Mouse (Mus musculus): ENCODE results near the gene Slc44a5. TPM values are rescaled to one million over a fixed set of nuclear protein-coding genes. Genes with fewer than 3 reads are reported as not detected.

Slc44a5 gene
- polyA plus RNA-seq, 1 experiment, result 0.03 TPM

- Histone ChIP-seq H3K36me3 (ENCODE audit: control insufficient read depth, insufficient read depth, low read length) (no peaks in the 10 kb centered on the region), H3K27ac (ENCODE audit: insufficient read depth, low read depth, low read length) (no peak overlapping the region), H3K4me1 (ENCODE audit: control insufficient read depth, insufficient read depth, insufficient read length, low read length) (no peaks in the 10 kb centered on the region), H3K27me3 (ENCODE audit: control insufficient read depth, insufficient read depth, low read length) (no peaks in the 10 kb centered on the region), H3K4me3 (ENCODE audit: low read depth, low read length) (no peak overlapping the region)
- 65% methylated on average over 7 of the region's 7 CpGs for WGBS
- TF ChIP-seq CTCF (IDR thresholded peaks at IDR 0.05; ENCODE audit: extremely low read depth, insufficient read length, insufficient replicate concordance, low read depth, low read length) (no peak), POLR2A (IDR thresholded peaks at IDR 0.05; ENCODE audit: low read depth, low read length) (no peak)
These were observed 242.1 kb downstream of the Slc44a5 start for GRCm38 (mm10) chr3:154215309-154215708.

GRCm38 (mm10) chr3:154215779-154216178 lies 242.5 kb downstream of the Slc44a5 start:
- TF ChIP-seq POLR2A (IDR thresholded peaks at IDR 0.05; ENCODE audit: low read depth, low read length) (no peak), CTCF (IDR thresholded peaks at IDR 0.05; ENCODE audit: extremely low read depth, insufficient read length, insufficient replicate concordance, low read depth, low read length) (no peak)
- Histone ChIP-seq H3K27me3 (ENCODE audit: control insufficient read depth, insufficient read depth, low read length) (no peaks in the 10 kb centered on the region), H3K4me1 (ENCODE audit: control insufficient read depth, insufficient read depth, insufficient read length, low read length) (no peaks in the 10 kb centered on the region), H3K4me3 (ENCODE audit: low read depth, low read length) (no peak overlapping the region), H3K36me3 (ENCODE audit: control insufficient read depth, insufficient read depth, low read length) (no peaks in the 10 kb centered on the region), H3K27ac (ENCODE audit: insufficient read depth, low read depth, low read length) (no peak overlapping the region)

GRCm38 (mm10) chr3:154222141-154222591 lies 248.9 kb downstream of the Slc44a5 start:
- H3K27me3 ChIP-seq (ENCODE audit: control insufficient read depth, insufficient read depth, low read length), result no peaks in the 10 kb centered on the region
- WGBS, result 51% methylated on average over 8 of the region's 8 CpGs
- no peak overlapping the region for H3K27ac ChIP-seq (ENCODE audit: insufficient read depth, low read depth, low read length)
- H3K4me1 ChIP-seq (ENCODE audit: control insufficient read depth, insufficient read depth, insufficient read length, low read length), result no peaks in the 10 kb centered on the region
- no peak overlapping the region for H3K4me3 ChIP-seq (ENCODE audit: low read depth, low read length)
- no peaks in the 10 kb centered on the region for H3K36me3 ChIP-seq (ENCODE audit: control insufficient read depth, insufficient read depth, low read length)
- TF ChIP-seq CTCF (IDR thresholded peaks at IDR 0.05; ENCODE audit: extremely low read depth, insufficient read length, insufficient replicate concordance, low read depth, low read length) (no peak), POLR2A (IDR thresholded peaks at IDR 0.05; ENCODE audit: low read depth, low read length) (no peak)

GRCm38 (mm10) chr3:154222688-154223087 lies 249.5 kb downstream of the Slc44a5 start:
- TF ChIP-seq POLR2A (IDR thresholded peaks at IDR 0.05; ENCODE audit: low read depth, low read length) (no peak), CTCF (IDR thresholded peaks at IDR 0.05; ENCODE audit: extremely low read depth, insufficient read length, insufficient replicate concordance, low read depth, low read length) (no peak)
- 60% methylated on average over 4 of the region's 4 CpGs for WGBS
- Histone ChIP-seq H3K36me3 (ENCODE audit: control insufficient read depth, insufficient read depth, low read length) (no peaks in the 10 kb centered on the region), H3K4me1 (ENCODE audit: control insufficient read depth, insufficient read depth, insufficient read length, low read length) (no peaks in the 10 kb centered on the region), H3K4me3 (ENCODE audit: low read depth, low read length) (no peak overlapping the region), H3K27me3 (ENCODE audit: control insufficient read depth, insufficient read depth, low read length) (no peaks in the 10 kb centered on the region), H3K27ac (ENCODE audit: insufficient read depth, low read depth, low read length) (no peak overlapping the region)

GRCm38 (mm10) chr3:154226100-154226752 lies 253.0 kb downstream of the Slc44a5 start:
- H3K27ac ChIP-seq (ENCODE audit: insufficient read depth, low read depth, low read length), result no peak overlapping the region
- H3K4me1 ChIP-seq (ENCODE audit: control insufficient read depth, insufficient read depth, insufficient read length, low read length), result no peaks in the 10 kb centered on the region
- no peak overlapping the region for H3K4me3 ChIP-seq (ENCODE audit: low read depth, low read length)
- WGBS, result 54% methylated on average over 10 of the region's 10 CpGs
- no peak for TF ChIP-seq CTCF (IDR thresholded peaks at IDR 0.05; ENCODE audit: extremely low read depth, insufficient read length, insufficient replicate concordance, low read depth, low read length)
- no peak for TF ChIP-seq POLR2A (IDR thresholded peaks at IDR 0.05; ENCODE audit: low read depth, low read length)
- H3K27me3 ChIP-seq (ENCODE audit: control insufficient read depth, insufficient read depth, low read length), result no peaks in the 10 kb centered on the region
- no peaks in the 10 kb centered on the region for H3K36me3 ChIP-seq (ENCODE audit: control insufficient read depth, insufficient read depth, low read length)

GRCm38 (mm10) chr3:154244932-154245331 lies 271.7 kb downstream of the Slc44a5 start:
- no peak for TF ChIP-seq POLR2A (IDR thresholded peaks at IDR 0.05; ENCODE audit: low read depth, low read length)
- TF ChIP-seq CTCF (IDR thresholded peaks at IDR 0.05; ENCODE audit: extremely low read depth, insufficient read length, insufficient replicate concordance, low read depth, low read length), result no peak
- 68% methylated on average over 1 of the region's 1 CpGs for WGBS
- Histone ChIP-seq H3K27ac (ENCODE audit: insufficient read depth, low read depth, low read length) (no peak overlapping the region), H3K36me3 (ENCODE audit: control insufficient read depth, insufficient read depth, low read length) (no peaks in the 10 kb centered on the region), H3K4me1 (ENCODE audit: control insufficient read depth, insufficient read depth, insufficient read length, low read length) (no peaks in the 10 kb centered on the region), H3K27me3 (ENCODE audit: control insufficient read depth, insufficient read depth, low read length) (no peaks in the 10 kb centered on the region), H3K4me3 (ENCODE audit: low read depth, low read length) (no peak overlapping the region)

GRCm38 (mm10) chr3:154251486-154251885 lies 278.2 kb downstream of the Slc44a5 start:
- TF ChIP-seq CTCF (IDR thresholded peaks at IDR 0.05; ENCODE audit: extremely low read depth, insufficient read length, insufficient replicate concordance, low read depth, low read length) (no peak), POLR2A (IDR thresholded peaks at IDR 0.05; ENCODE audit: low read depth, low read length) (no peak)
- no peak overlapping the region for H3K4me3 ChIP-seq (ENCODE audit: low read depth, low read length)
- H3K4me1 ChIP-seq (ENCODE audit: control insufficient read depth, insufficient read depth, insufficient read length, low read length), result no peaks in the 10 kb centered on the region
- no peak overlapping the region for H3K27ac ChIP-seq (ENCODE audit: insufficient read depth, low read depth, low read length)
- whole genome bisulfite sequencing, result 82% methylated on average over 2 of the region's 2 CpGs
- H3K36me3 ChIP-seq (ENCODE audit: control insufficient read depth, insufficient read depth, low read length), result no peaks in the 10 kb centered on the region
- H3K27me3 ChIP-seq (ENCODE audit: control insufficient read depth, insufficient read depth, low read length), result no peaks in the 10 kb centered on the region

Data from small intestine, adult 2 months (tissue).